Mouse (Mus musculus): ENCODE results near the gene Usp20.
A peak's percentile ranks its signal among the peaks of the same experiment; 100 is the strongest.

The Usp20 gene

GRCm38 (mm10) chr2:30990221-30990620 lies 8.1 kb downstream of the Usp20 start:
- DNase-seq, result no peak

DNA sequence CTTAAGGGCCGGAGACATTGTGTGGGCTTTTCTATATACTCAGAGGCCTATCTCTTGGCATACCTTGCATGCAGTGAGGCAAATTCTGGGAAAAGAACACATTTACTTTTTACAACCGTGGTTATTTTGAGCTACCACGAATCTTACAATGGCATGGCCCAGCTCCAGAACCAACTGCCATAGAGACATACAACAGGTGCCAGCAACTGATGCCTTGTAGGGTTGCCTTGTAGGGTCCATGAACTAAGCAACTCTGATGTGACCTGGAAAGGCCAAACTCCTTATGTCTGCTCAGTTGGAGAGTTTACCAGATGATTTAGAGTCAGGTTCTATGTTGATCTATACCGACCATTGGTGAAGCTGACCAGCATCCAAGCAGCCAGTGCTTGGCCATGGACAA lies 12.8 kb downstream of the Usp20 start:
- DNase-seq, result no peak

DNA sequence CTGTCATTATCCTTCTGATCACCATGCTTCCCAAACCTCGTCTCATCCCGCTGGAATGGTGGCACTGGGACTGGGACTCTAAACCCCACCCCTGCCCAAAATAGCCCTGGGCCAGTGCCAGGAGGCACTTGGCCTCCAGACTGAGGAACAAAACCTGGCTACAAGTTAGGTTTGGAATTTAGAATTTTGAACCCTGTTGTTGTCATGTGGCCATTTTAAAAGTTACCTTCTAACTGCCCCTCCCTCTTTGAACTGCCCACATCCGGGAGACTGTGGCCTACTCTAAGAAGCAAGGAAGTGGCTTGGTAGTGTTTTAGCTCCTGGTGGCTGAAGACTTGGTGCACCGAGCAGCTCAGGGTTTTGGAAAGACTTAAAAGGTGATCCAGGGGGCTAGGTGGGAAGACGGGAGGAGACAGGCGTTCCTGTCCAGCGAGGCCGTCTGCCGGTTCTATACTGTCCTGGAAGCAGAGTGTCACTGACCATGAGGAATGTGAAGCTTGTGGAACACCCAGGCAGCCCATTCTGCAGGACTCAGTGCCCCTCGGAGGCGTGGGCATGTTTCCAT lies 13.4 kb downstream of the Usp20 start:
- DNase-seq, result no peak

GRCm38 (mm10) chr2:30998443-30999260 lies 16.6 kb downstream of the Usp20 start:
- DNase-seq, result no peak

GRCm38 (mm10) chr2:31002857-31003256 lies 20.8 kb downstream of the Usp20 start:
- DNase-seq, result no peak

DNA sequence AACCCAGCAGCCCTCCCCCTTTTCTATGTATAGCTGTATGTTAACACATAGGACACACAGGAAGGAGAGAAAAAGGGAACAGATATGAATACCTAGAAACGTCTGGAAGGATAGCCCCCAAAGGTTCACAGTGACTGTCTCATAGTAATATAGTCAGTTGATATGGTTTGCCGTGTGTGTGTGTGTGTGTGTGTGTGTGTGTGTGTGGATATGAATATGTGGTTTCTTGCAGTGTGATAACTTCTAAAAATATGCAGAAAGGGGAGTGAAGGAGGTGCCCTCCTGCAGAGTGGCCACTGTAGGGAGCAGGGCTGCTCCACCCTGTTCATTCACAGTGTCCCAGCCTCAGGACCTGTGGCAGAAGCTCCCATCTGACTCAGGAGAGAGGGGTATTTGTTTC lies 23.4 kb downstream of the Usp20 start:
- peak; percentile 45 for DNase-seq

- DNase-seq, result peak; percentile 87
Observed at GRCm38 (mm10) chr2:31006434-31006833, 24.4 kb downstream of the Usp20 start.

- DNase-seq, result no peak
Observed at GRCm38 (mm10) chr2:31007208-31007607, 25.1 kb downstream of the Usp20 start.

DNA sequence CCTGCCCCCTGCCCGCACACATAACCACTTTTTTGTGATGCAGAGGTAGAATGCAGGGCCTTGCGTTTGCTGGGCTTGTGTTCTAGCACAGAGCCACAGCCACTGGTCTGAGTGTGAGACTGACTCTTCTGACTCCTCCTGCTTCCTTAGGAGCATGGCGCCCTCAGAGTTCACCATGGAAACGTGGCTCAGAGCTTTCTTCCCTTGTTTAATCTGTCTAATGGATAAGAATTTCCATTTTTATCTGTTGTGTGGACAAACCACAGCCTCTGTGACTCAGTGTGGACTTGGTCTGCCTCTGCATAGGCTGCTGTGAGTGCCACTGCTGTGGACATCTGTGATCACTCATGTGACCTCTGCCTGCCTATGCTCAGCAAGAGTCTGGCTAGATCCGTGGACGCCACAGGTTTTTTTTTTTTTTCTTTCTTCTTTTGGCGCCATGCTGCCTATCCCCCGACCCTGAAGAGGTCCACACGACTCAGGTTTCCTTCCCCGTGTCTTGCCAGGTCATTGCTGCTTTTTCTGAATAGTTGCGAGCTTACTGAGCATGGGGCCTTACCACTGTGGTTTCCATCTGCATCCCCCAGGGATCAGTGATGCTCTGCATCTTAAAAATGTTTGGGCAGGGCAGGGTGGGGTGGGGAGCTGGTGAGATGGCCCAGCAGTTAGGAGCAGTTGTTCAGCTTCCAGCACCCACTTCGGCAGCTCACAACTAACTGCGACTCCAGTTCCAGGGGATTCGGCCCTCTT lies 31.5 kb downstream of the Usp20 start:
- no peak for DNase-seq

DNA sequence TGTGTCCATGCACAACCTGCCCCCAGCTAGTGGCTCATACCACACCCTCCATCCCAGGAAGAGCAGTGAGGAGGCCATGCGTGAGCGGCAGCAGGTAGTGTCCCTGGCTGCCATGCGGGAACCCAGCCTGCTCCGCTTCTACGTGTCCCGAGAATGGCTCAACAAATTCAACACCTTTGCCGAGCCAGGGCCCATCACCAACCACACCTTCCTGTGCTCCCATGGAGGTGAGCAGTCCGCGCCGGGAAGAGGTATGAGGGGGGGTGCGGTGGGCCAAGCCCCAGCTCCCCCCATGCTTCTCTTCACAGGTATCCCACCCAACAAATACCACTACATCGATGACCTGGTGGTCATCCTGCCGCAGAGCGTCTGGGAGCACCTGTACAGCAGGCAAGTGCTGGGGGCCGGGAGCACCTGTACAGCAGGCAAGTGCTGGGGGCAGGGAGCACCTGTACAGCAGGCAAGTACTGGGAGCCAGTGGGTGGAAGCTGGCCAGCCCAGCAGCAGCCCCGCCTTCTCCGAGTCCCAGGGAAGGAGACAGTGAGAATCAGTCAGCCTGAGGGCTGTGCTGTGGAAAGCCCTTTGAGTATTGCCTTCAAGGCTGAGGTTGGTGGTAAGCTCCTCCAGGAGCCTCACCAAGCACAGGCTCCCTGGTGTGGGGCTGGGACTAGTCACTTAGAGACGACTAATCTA lies 35.7 kb downstream of the Usp20 start:
- DNase-seq, result no peak

DNA sequence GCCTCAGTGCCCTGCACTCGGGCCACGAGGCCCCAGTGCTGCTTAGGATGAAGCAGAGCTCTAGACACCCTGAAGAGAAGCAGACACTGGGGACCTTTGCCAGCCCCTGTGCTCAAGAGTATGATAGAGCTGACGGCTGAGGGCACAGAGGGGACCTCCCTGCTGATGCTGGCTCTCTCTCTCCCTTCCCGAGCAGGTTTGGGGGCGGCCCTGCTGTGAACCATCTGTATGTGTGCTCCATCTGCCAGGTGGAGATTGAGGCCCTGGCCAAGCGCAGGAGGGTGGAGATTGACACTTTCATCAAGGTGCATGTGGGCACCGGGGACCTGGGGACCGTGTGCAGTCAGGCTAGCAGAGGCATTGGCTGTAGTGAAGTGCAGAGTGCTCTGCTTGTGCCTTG lies 36.4 kb downstream of the Usp20 start:
- no peak for DNase-seq

DNA sequence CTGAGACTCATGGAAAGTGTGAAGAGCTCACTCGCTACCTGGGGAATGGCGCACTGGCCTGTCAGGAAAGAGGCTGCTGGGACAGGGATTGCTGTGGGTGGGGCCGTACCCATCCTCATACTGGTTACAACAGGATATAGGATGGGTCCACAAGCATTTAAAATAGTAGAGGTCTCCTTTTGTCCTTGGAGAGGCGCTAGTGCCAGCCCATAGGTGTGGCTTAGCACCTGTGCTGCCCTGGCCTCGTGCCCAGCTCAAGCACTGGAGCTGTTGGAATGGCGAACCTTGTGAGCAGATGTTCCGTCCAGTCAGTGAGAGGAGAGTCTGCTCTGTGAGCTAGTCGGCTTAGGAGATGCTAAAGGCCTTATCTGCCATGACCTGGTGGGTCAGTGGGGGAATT lies 36.9 kb downstream of the Usp20 start:
- DNase-seq, result no peak

DNA sequence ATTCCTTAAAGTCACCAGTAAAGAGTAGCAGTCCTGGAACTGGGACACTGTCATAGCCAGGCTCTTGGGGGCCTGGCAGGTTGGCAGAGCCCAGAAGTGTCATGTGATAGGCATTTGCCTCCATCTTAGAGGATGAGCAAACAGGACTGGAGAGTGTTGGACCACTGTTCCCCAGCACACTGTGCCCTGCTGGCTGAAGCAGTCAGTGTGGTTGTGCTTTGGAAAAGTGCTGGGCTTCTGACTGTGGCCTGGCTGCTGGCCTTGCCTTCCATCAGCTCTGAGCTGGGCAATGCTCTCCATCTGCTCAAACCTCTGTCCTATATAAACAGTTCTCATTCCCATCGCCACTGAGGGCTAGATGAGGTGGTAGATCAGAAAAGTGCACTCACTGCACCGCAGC lies 38.1 kb downstream of the Usp20 start:
- no peak for DNase-seq

GRCm38 (mm10) chr2:31023940-31024339 lies 41.9 kb downstream of the Usp20 start:
- no peak for DNase-seq

- peak; percentile 50 for DNase-seq
Observed at GRCm38 (mm10) chr2:31024618-31025370, 42.7 kb downstream of the Usp20 start.

DNA sequence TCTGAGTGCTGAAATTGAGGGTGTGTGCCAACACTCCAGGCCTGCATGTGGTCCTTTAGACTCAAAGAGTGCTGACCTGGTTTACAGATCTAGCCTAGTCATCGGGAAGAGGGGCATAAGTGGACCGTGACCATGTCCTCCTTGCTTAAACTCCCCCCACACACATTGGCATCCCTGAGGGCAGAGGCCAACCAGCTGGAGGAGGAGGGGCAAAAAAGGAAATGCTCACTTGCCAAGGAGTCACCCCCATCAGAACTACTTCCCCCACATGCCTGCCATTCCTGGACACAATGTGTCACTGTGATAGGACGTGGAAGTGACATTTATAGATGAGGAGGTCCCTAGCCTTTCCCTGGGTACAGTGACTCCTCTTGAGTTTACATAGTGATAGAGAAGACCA lies 43.4 kb downstream of the Usp20 start:
- no peak for DNase-seq

DNA sequence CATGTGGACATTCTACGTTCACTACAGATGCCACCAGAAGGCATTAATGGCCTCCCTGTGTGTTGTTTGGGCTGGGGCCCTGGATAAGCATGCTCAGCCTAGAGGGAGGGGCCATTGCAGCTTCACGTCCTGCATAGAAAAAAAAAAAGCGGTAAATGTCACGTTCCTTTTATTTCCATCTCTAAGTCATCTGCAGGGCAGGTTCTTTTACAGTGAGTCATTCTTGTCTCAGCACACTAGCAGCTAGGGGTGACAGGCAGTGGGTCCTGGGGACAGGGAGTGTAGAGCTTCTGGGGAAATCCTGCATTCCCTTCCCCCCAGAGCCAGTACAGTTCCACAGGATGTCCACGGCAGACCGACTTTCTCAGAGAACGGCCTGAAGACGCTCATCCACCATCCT lies 44.6 kb downstream of the Usp20 start:
- DNase-seq, result no peak

DNA sequence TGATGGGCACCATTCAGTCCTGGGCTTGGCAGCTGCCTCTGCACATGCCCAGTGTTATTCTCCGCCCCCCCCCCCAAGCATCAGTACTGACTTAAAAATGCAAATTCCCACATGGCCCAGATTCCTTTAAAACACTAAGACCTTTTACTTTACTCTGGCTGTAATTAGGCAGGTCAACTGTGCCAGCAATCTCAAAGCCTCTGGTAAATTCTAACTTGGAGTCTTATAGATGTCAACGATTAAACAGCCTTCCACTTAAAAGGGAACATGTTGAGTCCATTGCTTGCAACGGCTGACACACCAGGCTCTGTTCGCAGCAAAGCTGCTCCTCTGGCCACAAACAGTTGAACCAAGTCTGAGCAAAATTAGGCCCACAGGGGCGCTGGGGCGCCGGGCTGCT lies 49.9 kb downstream of the Usp20 start:
- no peak for DNase-seq

DNA sequence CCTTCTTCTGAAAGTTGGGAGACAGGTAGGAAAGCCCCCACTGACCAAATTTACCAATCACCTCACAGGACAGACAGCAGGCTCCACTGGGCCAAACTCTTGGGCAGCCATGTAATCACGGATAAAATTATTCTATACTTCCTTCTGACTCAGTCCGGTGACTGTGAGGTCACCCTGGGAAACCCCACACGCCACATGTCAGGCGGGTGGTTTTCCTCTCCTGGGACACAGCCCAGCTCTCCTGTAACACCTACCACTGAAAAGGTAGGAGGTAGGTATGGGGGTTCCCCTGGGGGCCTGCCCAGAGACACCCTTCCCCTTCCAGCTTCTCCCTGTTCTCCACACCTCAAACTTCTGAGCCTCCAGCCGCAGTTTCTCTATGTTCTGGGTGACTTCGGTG lies 54.7 kb downstream of the Usp20 start:
- DNase-seq, result no peak

- no peak for DNase-seq
Observed at GRCm38 (mm10) chr2:31040043-31040442, 58.0 kb downstream of the Usp20 start.

GRCm38 (mm10) chr2:31040487-31040886 lies 58.4 kb downstream of the Usp20 start:
- no peak for DNase-seq

GRCm38 (mm10) chr2:31041386-31041785 lies 59.3 kb downstream of the Usp20 start:
- DNase-seq, result no peak

- no peak for DNase-seq
Observed at GRCm38 (mm10) chr2:31042881-31043280, 60.8 kb downstream of the Usp20 start.

All from liver (tissue).